Mouse (Mus musculus): ENCODE results near the gene Aven. TPM values are rescaled to one million over a fixed set of nuclear protein-coding genes. Genes with fewer than 3 reads are reported as not detected.

Aven gene
- total and polyA plus RNA-seq, 3 experiments = 5.8 to 18.4 (median 16.9) TPM

DNA sequence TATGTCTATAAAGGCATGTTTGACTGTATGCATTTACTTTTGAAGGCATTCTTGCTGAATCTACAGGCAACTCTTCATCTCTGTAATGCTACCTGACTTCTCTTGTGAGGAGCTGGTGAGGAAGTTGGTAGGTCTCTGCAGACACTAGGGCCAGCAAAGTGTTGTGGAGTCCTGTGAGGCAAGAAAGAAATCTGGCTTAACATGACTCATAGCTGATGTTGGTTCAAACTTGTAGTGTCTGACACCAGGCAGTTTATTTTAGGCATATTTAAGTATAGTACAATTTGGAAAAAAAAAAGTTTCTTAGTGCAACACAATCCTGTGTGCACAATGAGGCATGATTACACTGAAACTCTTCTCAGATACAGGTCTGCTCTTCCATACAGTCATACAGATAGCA is 23.2 kb upstream of the Aven start:
- H3K9ac ChIP-seq (ENCODE audit: low read depth, low read length) = no peak overlapping the region
- H3K36me3 ChIP-seq (ENCODE audit: control insufficient read depth, insufficient read depth, low read length) = no peaks in the 10 kb centered on the region
- no peak overlapping the region for H3K27ac ChIP-seq
- TF ChIP-seq CTCF (IDR thresholded peaks at IDR 0.05) = no peak
- peaks cover 3% of the 10 kb centered on the region for H3K4me1 ChIP-seq (ENCODE audit: control insufficient read depth, insufficient read depth, low read length)
- intact Hi-C loops (cut with DNase I) = no loop called here
- no peaks in the 10 kb centered on the region for H3K79me2 ChIP-seq (replicated peaks; ENCODE audit: control insufficient read depth, insufficient read depth, low read length)
- no peaks in the 10 kb centered on the region for H3K27me3 ChIP-seq (ENCODE audit: control insufficient read depth, insufficient read depth, low read length)
- DNase-seq = no peak
- no peak overlapping the region for H3K4me3 ChIP-seq

GRCm38 (mm10) chr2:112470961-112471381 is 21.8 kb upstream of the Aven start:
- no peaks in the 10 kb centered on the region for H3K79me2 ChIP-seq (replicated peaks; ENCODE audit: control insufficient read depth, insufficient read depth, low read length)
- peak in 1 of 2 experiments; percentile 18 for DNase-seq
- H3K9ac ChIP-seq (ENCODE audit: low read depth, low read length) = no peak overlapping the region
- no peak overlapping the region for H3K4me3 ChIP-seq
- peak overlapping the region; percentile 38 for H3K27ac ChIP-seq
- TF ChIP-seq CTCF (IDR thresholded peaks at IDR 0.05) (no peak), POLR2A (IDR thresholded peaks at IDR 0.05; ENCODE audit: insufficient read depth, low read depth, low read length) (no peak), EP300 (IDR thresholded peaks at IDR 0.05; ENCODE audit: insufficient read depth, low read depth, low read length) (no peak)
- 49% methylated on average over 5 of the region's 5 CpGs for WGBS
- no peaks in the 10 kb centered on the region for H3K27me3 ChIP-seq (ENCODE audit: control insufficient read depth, insufficient read depth, low read length)
- peaks cover 3% of the 10 kb centered on the region for H3K4me1 ChIP-seq (ENCODE audit: control insufficient read depth, insufficient read depth, low read length)
- intact Hi-C loops (cut with DNase I) = no loop called here
- H3K36me3 ChIP-seq (ENCODE audit: control insufficient read depth, insufficient read depth, low read length) = no peaks in the 10 kb centered on the region

DNA sequence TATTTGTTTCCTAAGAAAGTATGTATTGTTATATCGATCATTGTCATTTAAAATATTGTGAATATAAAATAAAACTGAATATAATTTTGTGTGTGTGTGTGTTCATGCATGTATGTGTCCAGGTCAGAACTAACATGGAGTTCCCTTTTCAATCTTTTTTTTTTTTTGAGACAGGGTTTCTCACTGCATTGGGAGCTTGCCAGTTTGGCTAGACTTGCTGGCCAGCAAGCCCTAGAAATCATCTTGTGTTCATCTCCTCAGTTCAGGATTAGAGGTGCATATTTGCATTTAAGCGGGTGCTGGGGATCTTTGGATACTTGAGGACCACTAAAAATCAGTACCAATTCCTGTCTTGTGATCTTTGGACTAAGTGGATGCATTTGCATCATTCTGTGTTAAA is 20.7 kb upstream of the Aven start:
- WGBS = 87% methylated on average over 2 of the region's 2 CpGs
- no peaks in the 10 kb centered on the region for H3K27me3 ChIP-seq (ENCODE audit: control insufficient read depth, insufficient read depth, low read length)
- H3K79me2 ChIP-seq (replicated peaks; ENCODE audit: control insufficient read depth, insufficient read depth, low read length) = no peaks in the 10 kb centered on the region
- no peaks in the 10 kb centered on the region for H3K36me3 ChIP-seq (ENCODE audit: control insufficient read depth, insufficient read depth, low read length)
- no peak overlapping the region for H3K4me3 ChIP-seq
- no peak overlapping the region for H3K27ac ChIP-seq
- no peak overlapping the region for H3K9ac ChIP-seq (ENCODE audit: low read depth, low read length)
- DNase-seq = no peak
- intact Hi-C loops (cut with DNase I) = no loop called here
- TF ChIP-seq EP300 (IDR thresholded peaks at IDR 0.05; ENCODE audit: insufficient read depth, low read depth, low read length) = no peak
- TF ChIP-seq CTCF (IDR thresholded peaks at IDR 0.05) = no peak
- no peak for TF ChIP-seq POLR2A (IDR thresholded peaks at IDR 0.05; ENCODE audit: insufficient read depth, low read depth, low read length)
- peaks cover 3% of the 10 kb centered on the region for H3K4me1 ChIP-seq (ENCODE audit: control insufficient read depth, insufficient read depth, low read length)

GRCm38 (mm10) chr2:112474997-112475724 is 17.6 kb upstream of the Aven start:
- Histone ChIP-seq H3K4me1 (ENCODE audit: control insufficient read depth, insufficient read depth, low read length) (peaks cover 3% of the 10 kb centered on the region; the same call in 1 of the 2 replicates), H3K9ac (ENCODE audit: low read depth, low read length) (no peak overlapping the region), H3K36me3 (ENCODE audit: control insufficient read depth, insufficient read depth, low read length) (no peaks in the 10 kb centered on the region), H3K4me3 (no peak overlapping the region), H3K27me3 (ENCODE audit: control insufficient read depth, insufficient read depth, low read length) (no peaks in the 10 kb centered on the region), H3K79me2 (replicated peaks; ENCODE audit: control insufficient read depth, insufficient read depth, low read length) (no peaks in the 10 kb centered on the region), H3K27ac (no peak overlapping the region)
- TF ChIP-seq CTCF (IDR thresholded peaks at IDR 0.05) = no peak
- no peak for TF ChIP-seq POLR2A (IDR thresholded peaks at IDR 0.05; ENCODE audit: insufficient read depth, low read depth, low read length)
- no peak for TF ChIP-seq EP300 (IDR thresholded peaks at IDR 0.05; ENCODE audit: insufficient read depth, low read depth, low read length)
- no peak for DNase-seq
- 67% methylated on average over 5 of the region's 5 CpGs for WGBS
- intact Hi-C loops (cut with DNase I) = no loop called here

DNA sequence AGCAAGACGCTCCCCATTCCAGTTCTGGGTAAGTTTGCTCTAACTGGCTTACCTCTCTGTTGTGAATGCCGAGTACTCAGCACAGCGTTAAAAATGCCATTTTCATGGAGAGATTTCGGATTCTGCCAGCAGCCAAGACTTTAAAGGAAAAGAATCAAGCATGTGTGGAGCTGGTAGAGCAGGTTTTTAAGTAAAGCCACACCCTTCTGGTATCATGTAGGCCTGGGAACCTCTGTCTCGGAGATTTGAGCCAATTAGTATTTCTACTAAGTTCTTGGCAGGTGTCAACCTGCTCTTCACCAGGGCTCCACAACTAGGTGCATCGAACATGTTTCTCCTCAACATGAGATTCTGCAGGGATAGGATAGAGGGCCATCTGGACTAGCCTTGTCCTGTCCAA is 16.2 kb upstream of the Aven start:
- H3K4me1 ChIP-seq (ENCODE audit: control insufficient read depth, insufficient read depth, low read length) = no peaks in the 10 kb centered on the region
- no peak for DNase-seq
- TF ChIP-seq CTCF (IDR thresholded peaks at IDR 0.05) (no peak), EP300 (IDR thresholded peaks at IDR 0.05; ENCODE audit: insufficient read depth, low read depth, low read length) (no peak), POLR2A (IDR thresholded peaks at IDR 0.05; ENCODE audit: insufficient read depth, low read depth, low read length) (no peak)
- no peaks in the 10 kb centered on the region for H3K36me3 ChIP-seq (ENCODE audit: control insufficient read depth, insufficient read depth, low read length)
- intact Hi-C loops (cut with DNase I) = no loop called here
- no peaks in the 10 kb centered on the region for H3K79me2 ChIP-seq (replicated peaks; ENCODE audit: control insufficient read depth, insufficient read depth, low read length)
- H3K4me3 ChIP-seq = no peak overlapping the region
- H3K27me3 ChIP-seq (ENCODE audit: control insufficient read depth, insufficient read depth, low read length) = no peaks in the 10 kb centered on the region
- H3K27ac ChIP-seq = no peak overlapping the region
- H3K9ac ChIP-seq (ENCODE audit: low read depth, low read length) = no peak overlapping the region
- WGBS = 79% methylated on average over 6 of the region's 6 CpGs

DNA sequence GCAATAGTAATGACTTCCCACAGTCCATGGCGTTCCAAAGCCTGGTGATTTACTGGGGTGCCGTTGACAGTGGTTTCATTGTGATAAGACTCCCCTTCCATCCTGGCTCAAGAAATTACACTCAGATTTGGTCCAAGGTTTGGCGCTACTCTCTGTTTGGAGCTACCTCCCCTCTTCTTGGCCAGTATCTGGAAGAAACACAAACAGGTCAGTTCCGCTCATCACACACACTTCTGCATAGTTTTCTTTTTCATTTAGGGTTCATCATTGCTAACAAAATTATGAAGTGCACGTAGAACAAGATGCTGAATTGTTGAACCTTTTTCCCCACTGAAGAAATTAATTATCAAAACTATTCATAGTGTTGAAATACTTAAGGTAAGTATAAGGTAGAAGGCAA is 12.1 kb upstream of the Aven start, which contains the start of gene Chrm5:
TSS of gene Chrm5 (minus strand) at position 101 of the 400 bp plus-strand sequence.
- TF ChIP-seq EP300 (IDR thresholded peaks at IDR 0.05; ENCODE audit: insufficient read depth, low read depth, low read length) (no peak), CTCF (IDR thresholded peaks at IDR 0.05) (no peak), POLR2A (IDR thresholded peaks at IDR 0.05; ENCODE audit: insufficient read depth, low read depth, low read length) (no peak)
- Histone ChIP-seq H3K9ac (ENCODE audit: low read depth, low read length) (no peak within 1 kb of the TSS), H3K27me3 (ENCODE audit: control insufficient read depth, insufficient read depth, low read length) (no peaks in the 10 kb centered on the region), H3K4me1 (ENCODE audit: control insufficient read depth, insufficient read depth, low read length) (no peaks in the 10 kb centered on the region), H3K4me3 (no peak within 1 kb of the TSS), H3K27ac (no peak within 1 kb of the TSS), H3K36me3 (ENCODE audit: control insufficient read depth, insufficient read depth, low read length) (no peaks in the 10 kb centered on the region), H3K79me2 (replicated peaks; ENCODE audit: control insufficient read depth, insufficient read depth, low read length) (no peaks in the 10 kb centered on the region)
- DNase-seq = no peak
- WGBS = 89% methylated on average over 5 of the region's 5 CpGs
- intact Hi-C loops (cut with DNase I) = loop anchor here (1.0 to 10.0 kb wide), 3 partner anchors 101 to 283 kb away; partner anchors contain the start of genes Gm21985, Katnbl1, Nop10 and Slc12a6
